Mouse (Mus musculus) E14TG2a.4 (cell line): Measurements from ENCODE around the gene Nid2.

Experiments used
- CTCF ChIP-seq: conservative IDR thresholded peaks from 2 replicates; pipeline ENCODE4 v1.5.1; 2014; ENCODE audit warnings: low read length
- NANOG ChIP-seq: IDR thresholded peaks from 2 replicates; pipeline ENCODE4 v1.6.1; 2014; ENCODE audit warnings: borderline replicate concordance, low read length, mixed read lengths

- TF ChIP-seq CTCF, result no peak
- no peak for TF ChIP-seq NANOG
Measured at GRCm38 (mm10) chr14:19813061-19813460, 62.0 kb downstream of the Nid2 start.
